Mouse (Mus musculus): ENCODE data around the gene Tspan32. TPM values are rescaled to one million over a fixed set of nuclear protein-coding genes. Genes with fewer than 3 reads are reported as not detected.

The Tspan32 gene
- total and polyA plus RNA-seq, 3 experiments: 59.3 to 247 (median 119) TPM

- H3K9me3 ChIP-seq (replicated peaks): peaks cover 2% of the 10 kb centered on the region; the same call in 1 of the 2 replicates
- H3K36me3 ChIP-seq (replicated peaks): peaks cover 48% of the 10 kb centered on the region
- H3K27me3 ChIP-seq (ENCODE audit: insufficient read depth, low read length): peaks cover 6% of the 10 kb centered on the region; the same call in 1 of the 2 replicates
- TF ChIP-seq POLR2AphosphoS5 (IDR thresholded peaks at IDR 0.05; ENCODE audit: insufficient replicate concordance, low read depth, low read length) (no peak), CTCF (IDR thresholded peaks at IDR 0.05; ENCODE audit: low read depth, low read length) (no peak), GATA1 (IDR thresholded peaks at IDR 0.05; ENCODE audit: borderline replicate concordance, low read length) (no peak), TAL1 (conservative IDR thresholded peaks at IDR 0.05; ENCODE audit: low read depth, low read length) (no peak), GATA2 (IDR thresholded peaks at IDR 0.05; ENCODE audit: borderline replicate concordance, low read depth, low read length) (no peak)
- no peak for ATAC-seq (ENCODE audit: extremely low read depth, insufficient number of reproducible peaks, low FRiP score, poor library complexity, severe bottlenecking)
- H3K4me3 ChIP-seq (ENCODE audit: low read depth, low read length): peak overlapping the region; percentile 79
- DNase-seq (ENCODE audit: low spot score): no peak
- peaks cover 78% of the 10 kb centered on the region for H3K4me1 ChIP-seq (ENCODE audit: insufficient read depth, low read depth, low read length)
Observed at GRCm38 (mm10) chr7:143054612-143054965, 49.7 kb downstream of the Tspan32 start.

GRCm38 (mm10) chr7:143055001-143055400 is 50.2 kb downstream of the Tspan32 start:
- peak overlapping the region; percentile 79; the same call in 1 of the 2 replicates for H3K4me3 ChIP-seq (ENCODE audit: low read depth, low read length)

GRCm38 (mm10) chr7:143055499-143056186 is 50.8 kb downstream of the Tspan32 start:
- Histone ChIP-seq H3K4me3 (ENCODE audit: low read depth, low read length) (peak overlapping the region; percentile 50; the same call in 1 of the 2 replicates), H3K27me3 (ENCODE audit: insufficient read depth, low read length) (peaks cover 6% of the 10 kb centered on the region; the same call in 1 of the 2 replicates), H3K4me1 (ENCODE audit: insufficient read depth, low read depth, low read length) (peaks cover 87% of the 10 kb centered on the region), H3K9me3 (replicated peaks) (peaks cover 2% of the 10 kb centered on the region; the same call in 1 of the 2 replicates), H3K36me3 (replicated peaks) (peaks cover 57% of the 10 kb centered on the region)
- ATAC-seq (ENCODE audit: extremely low read depth, insufficient number of reproducible peaks, low FRiP score, poor library complexity, severe bottlenecking): no peak
- TF ChIP-seq TAL1 (conservative IDR thresholded peaks at IDR 0.05; ENCODE audit: low read depth, low read length) (no peak), GATA1 (IDR thresholded peaks at IDR 0.05; ENCODE audit: borderline replicate concordance, low read length) (no peak), POLR2AphosphoS5 (IDR thresholded peaks at IDR 0.05; ENCODE audit: insufficient replicate concordance, low read depth, low read length) (no peak), GATA2 (IDR thresholded peaks at IDR 0.05; ENCODE audit: borderline replicate concordance, low read depth, low read length) (no peak), CTCF (IDR thresholded peaks at IDR 0.05; ENCODE audit: low read depth, low read length) (no peak)
- DNase-seq (ENCODE audit: low spot score): no peak

More at GRCm38 (mm10) chr7:143055001-143055400, 50.2 kb downstream of the Tspan32 start:
- ATAC-seq (ENCODE audit: extremely low read depth, insufficient number of reproducible peaks, low FRiP score, poor library complexity, severe bottlenecking) (no peak), DNase-seq (ENCODE audit: low spot score) (no peak)
- Histone ChIP-seq H3K9me3 (replicated peaks) (peaks cover 2% of the 10 kb centered on the region; the same call in 1 of the 2 replicates), H3K36me3 (replicated peaks) (peaks cover 50% of the 10 kb centered on the region), H3K27me3 (ENCODE audit: insufficient read depth, low read length) (peaks cover 6% of the 10 kb centered on the region; the same call in 1 of the 2 replicates), H3K4me1 (ENCODE audit: insufficient read depth, low read depth, low read length) (peaks cover 82% of the 10 kb centered on the region)
- TF ChIP-seq GATA1 (IDR thresholded peaks at IDR 0.05; ENCODE audit: borderline replicate concordance, low read length): no peak
- TF ChIP-seq CTCF (IDR thresholded peaks at IDR 0.05; ENCODE audit: low read depth, low read length): no peak
- TF ChIP-seq GATA2 (IDR thresholded peaks at IDR 0.05; ENCODE audit: borderline replicate concordance, low read depth, low read length): no peak

GRCm38 (mm10) chr7:143057023-143057422 is 52.2 kb downstream of the Tspan32 start:
- Histone ChIP-seq H3K9me3 (replicated peaks) (peaks cover 2% of the 10 kb centered on the region; the same call in 1 of the 2 replicates), H3K36me3 (replicated peaks) (peaks cover 71% of the 10 kb centered on the region), H3K4me3 (ENCODE audit: low read depth, low read length) (peak overlapping the region; percentile 41; the same call in 1 of the 2 replicates), H3K4me1 (ENCODE audit: insufficient read depth, low read depth, low read length) (peaks cover 97% of the 10 kb centered on the region), H3K27me3 (ENCODE audit: insufficient read depth, low read length) (peaks cover 11% of the 10 kb centered on the region)
- ATAC-seq (ENCODE audit: extremely low read depth, insufficient number of reproducible peaks, low FRiP score, poor library complexity, severe bottlenecking) (no peak), DNase-seq (ENCODE audit: low spot score) (no peak)
- no peak for TF ChIP-seq CTCF (IDR thresholded peaks at IDR 0.05; ENCODE audit: low read depth, low read length)
- no peak for TF ChIP-seq GATA1 (IDR thresholded peaks at IDR 0.05; ENCODE audit: borderline replicate concordance, low read length)
- no peak for TF ChIP-seq POLR2AphosphoS5 (IDR thresholded peaks at IDR 0.05; ENCODE audit: insufficient replicate concordance, low read depth, low read length)
- TF ChIP-seq TAL1 (conservative IDR thresholded peaks at IDR 0.05; ENCODE audit: low read depth, low read length): no peak
- no peak for TF ChIP-seq GATA2 (IDR thresholded peaks at IDR 0.05; ENCODE audit: borderline replicate concordance, low read depth, low read length)

GRCm38 (mm10) chr7:143057667-143058220 is 52.9 kb downstream of the Tspan32 start:
- peaks cover 78% of the 10 kb centered on the region for H3K36me3 ChIP-seq (replicated peaks)
- peaks cover 2% of the 10 kb centered on the region; the same call in 1 of the 2 replicates for H3K9me3 ChIP-seq (replicated peaks)
- DNase-seq (ENCODE audit: low spot score) (no peak), ATAC-seq (ENCODE audit: extremely low read depth, insufficient number of reproducible peaks, low FRiP score, poor library complexity, severe bottlenecking) (peak; percentile 16; the same call in 1 of the 2 replicates)
- H3K4me3 ChIP-seq (ENCODE audit: low read depth, low read length): peak overlapping the region; percentile 44; the same call in 1 of the 2 replicates
- peaks cover 97% of the 10 kb centered on the region for H3K4me1 ChIP-seq (ENCODE audit: insufficient read depth, low read depth, low read length)
- no peak for TF ChIP-seq CTCF (IDR thresholded peaks at IDR 0.05; ENCODE audit: low read depth, low read length)
- 0 out of 2 replicates have a peak, but pooled peaks have one; percentile 11 for TF ChIP-seq TAL1 (conservative IDR thresholded peaks at IDR 0.05; ENCODE audit: low read depth, low read length)
- TF ChIP-seq POLR2AphosphoS5 (IDR thresholded peaks at IDR 0.05; ENCODE audit: insufficient replicate concordance, low read depth, low read length): no peak
- no peak for TF ChIP-seq GATA2 (IDR thresholded peaks at IDR 0.05; ENCODE audit: borderline replicate concordance, low read depth, low read length)
- peaks cover 11% of the 10 kb centered on the region for H3K27me3 ChIP-seq (ENCODE audit: insufficient read depth, low read length)

GRCm38 (mm10) chr7:143058221-143058697 is 53.4 kb downstream of the Tspan32 start:
- no peak for DNase-seq (ENCODE audit: low spot score)
- Histone ChIP-seq H3K27me3 (ENCODE audit: insufficient read depth, low read length) (peaks cover 11% of the 10 kb centered on the region), H3K36me3 (replicated peaks) (peaks cover 83% of the 10 kb centered on the region), H3K4me3 (ENCODE audit: low read depth, low read length) (peak overlapping the region; percentile 44; the same call in 1 of the 2 replicates), H3K9me3 (replicated peaks) (no peaks in the 10 kb centered on the region), H3K4me1 (ENCODE audit: insufficient read depth, low read depth, low read length) (peaks cover 97% of the 10 kb centered on the region)
- TF ChIP-seq GATA2 (IDR thresholded peaks at IDR 0.05; ENCODE audit: borderline replicate concordance, low read depth, low read length) (no peak), CTCF (IDR thresholded peaks at IDR 0.05; ENCODE audit: low read depth, low read length) (no peak), POLR2AphosphoS5 (IDR thresholded peaks at IDR 0.05; ENCODE audit: insufficient replicate concordance, low read depth, low read length) (no peak), TAL1 (conservative IDR thresholded peaks at IDR 0.05; ENCODE audit: low read depth, low read length) (no peak; the same call in 1 of the 2 replicates), GATA1 (IDR thresholded peaks at IDR 0.05; ENCODE audit: borderline replicate concordance, low read length) (no peak)
- no peak for ATAC-seq (ENCODE audit: extremely low read depth, insufficient number of reproducible peaks, low FRiP score, poor library complexity, severe bottlenecking)
